Mouse (Mus musculus) neutrophil, adult 5-6 weeks (primary cell): ENCODE measurements around the gene Cd151. TPM values are rescaled to one million over a fixed set of nuclear protein-coding genes. Genes with fewer than 3 reads are reported as not detected.

Experiments
- ATAC-seq: fragments of 151-379, 151-347 bp; 2 replicates; pipeline ENCODE4 v1.8.0; 2017; ENCODE audit warnings: mild to moderate bottlenecking, moderate TSS enrichment; ENCODE audit not compliant: insufficient number of reproducible peaks, poor library complexity, low FRiP score, severe bottlenecking; ENCODE audit errors: extremely low read depth
- total RNA-seq: library from RNA; stranded (forward); fragments of 200-1000 nt; gene quantifications from 2 replicates; pipeline ENCODE4 v1.2.3, GENCODE M21; 2017

The Cd151 gene
- total RNA-seq, 1 experiment from 2014 or later: 31.1 TPM

GRCm38 (mm10) chr7:141518926-141519325 is 51.7 kb downstream of the Cd151 start:
- ATAC-seq: no peak

GRCm38 (mm10) chr7:141519795-141520194 is 52.6 kb downstream of the Cd151 start:
- ATAC-seq: no peak

Other genes starting within 250 kb of the Cd151 start
- 82.6 and 97.8 TPM in 2 replicates for gene Phrf1, start 238.6 kb upstream of the Cd151 start, total RNA-seq
- 122 and 134 TPM in 2 replicates for gene Irf7, start 200.9 kb upstream of the Cd151 start, total RNA-seq
- gene Cdhr5, start 190.6 kb upstream of the Cd151 start, total RNA-seq: not detected in 2 replicates
- gene Sct, start 188.3 kb upstream of the Cd151 start, total RNA-seq: not detected in 2 replicates
- not detected in 2 replicates for gene Drd4, start 175.4 kb upstream of the Cd151 start, total RNA-seq
- gene Deaf1, start 139.7 kb upstream of the Cd151 start, total RNA-seq: 23.2 and 27.9 TPM in 2 replicates
- gene Tmem80, start 139.7 kb upstream of the Cd151 start, total RNA-seq: 24.2 and 24.7 TPM in 2 replicates
- 3.1 and 7.9 TPM in 2 replicates for gene Eps8l2, start 128.5 kb upstream of the Cd151 start, total RNA-seq
- gene Taldo1, start 75.2 kb upstream of the Cd151 start, total RNA-seq: 1,594 and 1,707 TPM in 2 replicates
- gene Gatd1, start 53.3 kb upstream of the Cd151 start, total RNA-seq: 16.8 and 21.9 TPM in 2 replicates
- gene Cend1, start 37.9 kb upstream of the Cd151 start, total RNA-seq: 0.25 TPM in 1 of 2 replicates, not detected in the other
- 4.9 and 9.7 TPM in 2 replicates for gene Slc25a22, start 29.5 kb upstream of the Cd151 start, total RNA-seq
- 2.9 and 6.5 TPM in 2 replicates for gene Pidd1, start 23.4 kb upstream of the Cd151 start, total RNA-seq
- 2,224 and 3,167 TPM in 2 replicates for gene Rplp2, start 20.0 kb upstream of the Cd151 start, total RNA-seq
- gene Pnpla2, start 12.2 kb upstream of the Cd151 start, total RNA-seq: 74.4 and 78.7 TPM in 2 replicates
- 2.8 and 3.2 TPM in 2 replicates for gene Cracr2b, start 6.3 kb upstream of the Cd151 start, total RNA-seq
- gene Polr2l, start 7.7 kb downstream of the Cd151 start, total RNA-seq: 10.5 and 13.1 TPM in 2 replicates
- not detected in 2 replicates for gene Tspan4, start 7.8 kb downstream of the Cd151 start, total RNA-seq
- gene Chid1, start 72.5 kb downstream of the Cd151 start, total RNA-seq: 9.9 and 10.4 TPM in 2 replicates
- gene Ap2a2, start 94.8 kb downstream of the Cd151 start, total RNA-seq: 32.4 and 35.7 TPM in 2 replicates
- not detected in 2 replicates for gene Muc6, start 187.9 kb downstream of the Cd151 start, total RNA-seq
- not detected in 2 replicates for gene Muc2, start 222.9 kb downstream of the Cd151 start, total RNA-seq